Mouse (Mus musculus) liver, embryonic 16.5 days (tissue): ENCODE results near the gene Cdh23. TPM values are rescaled to one million over a fixed set of nuclear protein-coding genes. Genes with fewer than 3 reads are reported as not detected.
A peak's percentile ranks its signal among the peaks of the same experiment; 100 is the strongest.
"Not testable (repeated sequence)": the region's sequence is repeated elsewhere in the genome, so short reads cannot be mapped to it uniquely, and the experiment has no call there.

ENCODE experiments used
- ATAC-seq: fragments of 200-750 bp; cut with Nextera tagmentation; 2 replicates; pipeline ENCODE4 v1.8.0; 2017; ENCODE audit warnings: low read depth, mild to moderate bottlenecking, moderate number of reproducible peaks, moderate library complexity
- H3K27ac ChIP-seq: fragments of 300-500 bp; sonication (generic); 2 replicates; pipeline ENCODE4 v1.5.1; 2014; ENCODE audit warnings: mild to moderate bottlenecking, low read length
- H3K27me3 ChIP-seq: fragments of 300-500 bp; sonication (generic); 2 replicates; pipeline ENCODE4 v1.6.1; 2014; ENCODE audit warnings: low read depth, low read length, mixed read lengths; ENCODE audit not compliant: control insufficient read depth, insufficient read depth
- H3K36me3 ChIP-seq: fragments of 300-500 bp; sonication (generic); 2 replicates; pipeline ENCODE4 v1.6.1; 2014; ENCODE audit warnings: mild to moderate bottlenecking; ENCODE audit not compliant: control insufficient read depth, insufficient read depth
- H3K4me1 ChIP-seq: fragments of 300-500 bp; sonication (generic); 2 replicates; pipeline ENCODE4 v1.6.1; 2014; ENCODE audit warnings: low read depth, low read length, mixed read lengths; ENCODE audit not compliant: control insufficient read depth
- H3K4me2 ChIP-seq: fragments of 300-500 bp; sonication (generic); 2 replicates; pipeline ENCODE4 v1.6.1; 2014; ENCODE audit warnings: low read depth, low read length, mixed read lengths
- H3K4me3 ChIP-seq: fragments of 300-500 bp; sonication (generic); 2 replicates; pipeline ENCODE4 v1.5.1; 2014; ENCODE audit warnings: low read depth, mild to moderate bottlenecking, low read length
- H3K9ac ChIP-seq: fragments of 300-500 bp; sonication (generic); 2 replicates; pipeline ENCODE4 v1.6.1; 2014; ENCODE audit warnings: low read depth, low read length
- H3K9me3 ChIP-seq: fragments of 300-500 bp; sonication (generic); replicated peaks from 2 replicates; pipeline ENCODE4 v1.6.1; 2016; ENCODE audit warnings: low read length; ENCODE audit not compliant: control insufficient read depth
- WGBS: fragments of 180-500 bp; shearing (Covaris S2); extraction: QIAGEN DNeasy Blood & Tissue Kit; methylation state at CpG from one replicate; pipeline ENCODE4 v1.1.7; 2014; ENCODE audit not compliant: insufficient replicate concordance; 5-methylcytosine and 5-hydroxymethylcytosine counted together
- polyA plus RNA-seq: library from polyadenylated mRNA; unstranded; fragments of >200 nt; fragmentation: Nextera tagmentation; extraction: Ambion mirVana; gene quantifications from 2 replicates; pipeline ENCODE4 v1.2.1, GENCODE M21; 2015

Gene Cdh23
- 0.27 and 0.65 TPM in 2 replicates for polyA plus RNA-seq

DNA sequence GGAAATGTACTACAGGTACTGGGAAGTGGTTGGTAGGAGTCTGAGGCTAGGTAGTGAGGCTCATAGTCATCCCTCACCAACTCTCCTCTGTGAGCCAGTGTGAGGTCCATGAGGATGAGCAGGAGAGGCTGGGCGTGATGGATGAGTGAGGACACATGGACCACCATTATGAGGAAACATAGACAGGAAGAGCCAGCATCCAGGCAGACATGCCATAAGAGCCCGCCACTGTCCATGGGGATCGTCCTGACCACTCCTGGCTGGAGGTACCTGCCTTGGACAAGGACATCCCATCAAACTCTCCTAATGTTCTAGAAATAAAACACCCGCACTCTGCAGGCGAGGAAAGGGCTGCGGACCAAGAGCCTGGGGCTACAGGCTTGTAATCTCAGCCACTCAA lies at the start of gene Cdh23:
Cdh23 (minus strand) TSS at position 101 of the 400 bp plus-strand sequence.
- Histone ChIP-seq H3K4me2 (no peak within 1 kb of the TSS), H3K4me1 (no peaks in the 10 kb centered on the region), H3K36me3 (no peaks in the 10 kb centered on the region), H3K27ac (no peak within 1 kb of the TSS), H3K4me3 (no peak within 1 kb of the TSS), H3K9ac (no peak within 1 kb of the TSS), H3K9me3 (no peaks in the 10 kb centered on the region), H3K27me3 (no peaks in the 10 kb centered on the region)
- WGBS = 76% methylated on average over 6 of the region's 6 CpGs
- no peak for ATAC-seq

DNA sequence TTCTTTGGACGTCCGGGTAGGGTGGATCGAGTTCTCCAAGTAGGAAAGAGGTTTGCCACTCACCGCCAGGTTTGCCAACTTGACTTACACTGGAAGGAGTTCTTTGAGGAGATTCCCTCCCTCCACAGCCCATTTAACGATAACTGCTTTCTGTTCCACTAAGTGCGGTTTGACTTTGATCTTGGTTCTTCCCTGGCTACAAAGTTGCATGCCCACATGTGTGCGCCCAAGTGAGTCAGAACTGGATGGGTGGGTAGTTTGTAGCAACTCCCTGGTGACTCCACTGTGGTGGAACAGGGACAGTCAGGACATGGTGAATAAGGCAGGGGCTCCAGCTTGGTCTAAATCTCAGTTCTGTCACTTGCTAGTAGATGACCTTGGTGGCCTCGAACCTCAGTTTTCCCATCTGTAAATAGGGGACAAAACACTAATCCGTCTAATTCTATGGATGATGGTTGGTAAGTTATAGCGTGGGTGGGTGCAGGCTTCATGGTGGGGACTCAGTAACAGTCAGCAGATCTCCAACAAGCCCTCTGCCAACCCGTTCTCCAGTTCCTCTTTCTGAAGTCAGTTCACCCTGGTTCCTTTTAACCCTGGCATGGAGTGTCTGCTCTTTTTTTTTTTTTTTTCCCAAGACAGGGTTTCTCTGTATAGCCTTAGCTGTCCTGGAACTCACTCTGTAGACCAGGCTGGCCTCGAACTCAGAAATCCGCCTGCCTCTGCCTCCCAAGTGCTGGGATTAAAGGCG lies 48.4 kb upstream of the Cdh23 start:
- no peak for ATAC-seq
- no peaks in the 10 kb centered on the region for H3K27me3 ChIP-seq
- 66% methylated on average over 14 of the region's 14 CpGs for WGBS
- H3K9me3 ChIP-seq = no peaks in the 10 kb centered on the region
- no peaks in the 10 kb centered on the region; the same call in none of the 2 replicates for H3K4me1 ChIP-seq
- H3K27ac ChIP-seq = no peak overlapping the region
- no peak overlapping the region for H3K4me3 ChIP-seq
- H3K36me3 ChIP-seq = no peaks in the 10 kb centered on the region
- no peak overlapping the region for H3K9ac ChIP-seq
- H3K4me2 ChIP-seq = no peak overlapping the region

DNA sequence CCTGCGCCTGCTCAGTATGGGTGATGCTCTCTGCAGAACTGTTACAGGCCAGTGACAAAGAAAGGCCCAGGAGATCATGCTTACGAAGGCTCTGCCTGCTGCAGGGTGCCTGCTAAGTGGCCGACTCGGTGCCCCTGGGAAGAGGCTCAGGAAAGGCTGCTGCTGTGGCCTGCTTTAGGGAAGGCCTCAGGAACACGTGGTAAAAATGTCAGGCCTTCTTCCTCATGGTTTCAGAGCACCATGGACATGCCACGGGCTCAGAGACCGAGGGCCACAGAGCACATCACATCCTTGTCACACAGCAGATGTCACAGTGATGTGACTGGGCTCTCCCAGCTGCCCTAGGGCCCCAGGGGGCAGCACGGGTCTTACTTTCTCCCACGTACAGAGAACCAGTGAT lies 47.4 kb upstream of the Cdh23 start:
- no peak overlapping the region for H3K9ac ChIP-seq
- no peak overlapping the region for H3K4me2 ChIP-seq
- 60% methylated on average over 9 of the region's 9 CpGs for WGBS
- no peak for ATAC-seq
- no peaks in the 10 kb centered on the region; the same call in none of the 2 replicates for H3K4me1 ChIP-seq
- H3K36me3 ChIP-seq = no peaks in the 10 kb centered on the region
- no peaks in the 10 kb centered on the region for H3K27me3 ChIP-seq
- H3K9me3 ChIP-seq = no peaks in the 10 kb centered on the region
- no peak overlapping the region for H3K4me3 ChIP-seq
- no peak overlapping the region for H3K27ac ChIP-seq

DNA sequence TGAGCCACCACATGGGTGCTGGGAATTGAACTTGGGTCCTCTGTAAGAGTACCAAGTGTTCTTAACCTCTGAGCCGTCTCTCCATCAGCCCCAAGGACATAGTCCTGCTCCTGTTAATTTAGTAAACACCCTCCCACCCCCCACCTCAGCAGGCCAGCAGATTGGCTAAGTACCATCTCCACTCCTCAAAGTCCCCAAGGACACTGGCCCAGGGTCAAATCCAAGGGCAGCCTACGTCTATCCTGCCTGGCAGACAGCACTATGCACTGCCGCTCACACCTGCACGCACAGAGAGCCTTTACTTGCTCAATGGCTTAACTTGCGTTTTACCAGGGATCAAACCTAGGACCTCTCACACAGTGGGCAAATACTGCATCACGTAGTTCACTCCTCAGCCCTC lies 46.7 kb upstream of the Cdh23 start:
- no peak overlapping the region for H3K4me2 ChIP-seq
- H3K9ac ChIP-seq = no peak overlapping the region
- no peaks in the 10 kb centered on the region for H3K9me3 ChIP-seq
- no peak overlapping the region for H3K27ac ChIP-seq
- WGBS = 68% methylated on average over 6 of the region's 6 CpGs
- H3K27me3 ChIP-seq = no peaks in the 10 kb centered on the region
- H3K4me1 ChIP-seq = no peaks in the 10 kb centered on the region; the same call in none of the 2 replicates
- no peak overlapping the region for H3K4me3 ChIP-seq
- no peak for ATAC-seq
- H3K36me3 ChIP-seq = no peaks in the 10 kb centered on the region

DNA sequence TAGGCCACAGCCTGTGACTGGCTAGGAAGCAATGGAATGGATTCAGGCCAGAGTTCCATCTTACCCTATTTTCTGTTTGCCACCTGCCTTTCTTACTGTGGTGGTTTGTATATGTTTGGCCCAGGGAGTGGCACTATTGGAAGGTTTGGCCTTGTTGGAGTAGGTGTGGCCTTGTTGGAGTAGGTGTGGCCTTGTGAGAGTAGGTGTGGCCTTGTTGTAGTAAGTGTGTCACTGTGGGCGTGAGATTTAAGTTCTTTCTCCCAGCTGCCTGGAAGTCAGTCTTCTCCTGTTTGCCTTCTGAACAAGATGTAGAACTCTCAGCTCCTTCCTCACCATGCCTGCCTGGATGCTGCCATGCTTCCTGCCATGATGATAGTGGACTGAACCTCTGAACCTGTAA lies 46.0 kb upstream of the Cdh23 start:
- not testable (repeated sequence) for H3K9ac ChIP-seq, H3K4me1 ChIP-seq, H3K4me3 ChIP-seq, H3K27ac ChIP-seq, H3K27me3 ChIP-seq, H3K36me3 ChIP-seq, H3K9me3 ChIP-seq, ATAC-seq, H3K4me2 ChIP-seq
- 76% methylated on average over 1 of the region's 1 CpGs for WGBS

DNA sequence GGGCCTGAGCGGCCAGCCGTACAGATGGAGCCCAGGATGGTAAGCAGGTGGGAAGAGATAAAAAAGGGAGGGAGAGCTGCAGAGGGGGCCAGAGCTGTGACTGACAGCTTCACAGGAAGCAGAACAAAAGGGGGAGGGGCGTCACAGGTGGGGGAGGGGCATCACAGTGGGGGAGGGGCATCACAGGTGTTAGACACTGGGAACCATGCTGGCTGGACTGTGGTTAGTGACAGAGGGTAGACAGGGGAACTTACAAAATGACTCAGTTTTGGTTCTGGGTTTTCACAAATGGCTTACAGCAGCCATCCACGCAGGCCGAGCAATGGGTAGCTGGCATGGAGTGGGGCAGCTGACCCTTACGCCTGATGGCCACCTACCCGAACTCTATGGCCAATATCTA lies 45.1 kb upstream of the Cdh23 start:
- no peak overlapping the region for H3K4me2 ChIP-seq
- H3K27ac ChIP-seq = no peak overlapping the region
- no peak overlapping the region for H3K4me3 ChIP-seq
- no peaks in the 10 kb centered on the region for H3K9me3 ChIP-seq
- H3K4me1 ChIP-seq = no peaks in the 10 kb centered on the region; the same call in none of the 2 replicates
- ATAC-seq = no peak
- H3K9ac ChIP-seq = no peak overlapping the region
- H3K36me3 ChIP-seq = no peaks in the 10 kb centered on the region
- H3K27me3 ChIP-seq = no peaks in the 10 kb centered on the region
- 57% methylated on average over 7 of the region's 7 CpGs for WGBS

DNA sequence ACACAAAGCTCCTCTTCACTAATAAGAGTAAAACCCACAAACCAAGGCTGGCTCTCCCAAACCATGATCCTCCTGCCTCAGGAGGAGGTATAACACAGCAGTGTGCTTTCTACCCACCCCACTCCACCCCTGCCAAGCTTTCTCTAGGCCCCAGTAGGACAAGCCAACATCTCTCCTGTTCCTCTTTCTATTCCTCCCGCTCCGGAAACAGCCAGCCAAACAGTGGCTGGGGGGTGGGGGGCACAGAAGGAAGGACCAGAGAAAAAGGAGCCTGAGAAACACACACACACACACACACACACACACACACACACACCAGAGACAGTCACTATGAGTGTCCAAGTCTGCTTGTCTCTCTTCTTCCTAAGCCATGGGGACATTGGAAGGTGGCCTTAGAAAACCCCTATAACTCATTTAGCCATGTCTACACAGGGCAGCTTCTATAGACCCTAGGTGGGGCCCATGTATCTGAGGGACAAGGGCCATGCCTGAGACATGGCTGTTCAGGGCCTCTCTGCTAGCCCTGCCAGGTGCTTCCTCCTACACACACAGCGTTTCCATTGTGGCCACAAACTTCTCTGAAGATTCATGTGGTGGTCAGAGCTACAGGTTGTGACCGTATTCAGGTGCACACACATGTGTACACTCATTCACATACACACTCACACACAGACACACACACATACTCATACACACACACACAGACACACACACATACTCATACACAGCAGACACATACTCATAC lies 43.5 kb upstream of the Cdh23 start:
- H3K27ac ChIP-seq = peak overlapping the region; percentile 29
- H3K4me1 ChIP-seq = no peaks in the 10 kb centered on the region; the same call in none of the 2 replicates
- no peak overlapping the region for H3K4me2 ChIP-seq
- no peaks in the 10 kb centered on the region for H3K9me3 ChIP-seq
- 35% methylated on average over 4 of the region's 4 CpGs for WGBS
- ATAC-seq = no peak
- no peak overlapping the region for H3K4me3 ChIP-seq
- no peaks in the 10 kb centered on the region for H3K27me3 ChIP-seq
- H3K9ac ChIP-seq = no peak overlapping the region
- no peaks in the 10 kb centered on the region for H3K36me3 ChIP-seq

DNA sequence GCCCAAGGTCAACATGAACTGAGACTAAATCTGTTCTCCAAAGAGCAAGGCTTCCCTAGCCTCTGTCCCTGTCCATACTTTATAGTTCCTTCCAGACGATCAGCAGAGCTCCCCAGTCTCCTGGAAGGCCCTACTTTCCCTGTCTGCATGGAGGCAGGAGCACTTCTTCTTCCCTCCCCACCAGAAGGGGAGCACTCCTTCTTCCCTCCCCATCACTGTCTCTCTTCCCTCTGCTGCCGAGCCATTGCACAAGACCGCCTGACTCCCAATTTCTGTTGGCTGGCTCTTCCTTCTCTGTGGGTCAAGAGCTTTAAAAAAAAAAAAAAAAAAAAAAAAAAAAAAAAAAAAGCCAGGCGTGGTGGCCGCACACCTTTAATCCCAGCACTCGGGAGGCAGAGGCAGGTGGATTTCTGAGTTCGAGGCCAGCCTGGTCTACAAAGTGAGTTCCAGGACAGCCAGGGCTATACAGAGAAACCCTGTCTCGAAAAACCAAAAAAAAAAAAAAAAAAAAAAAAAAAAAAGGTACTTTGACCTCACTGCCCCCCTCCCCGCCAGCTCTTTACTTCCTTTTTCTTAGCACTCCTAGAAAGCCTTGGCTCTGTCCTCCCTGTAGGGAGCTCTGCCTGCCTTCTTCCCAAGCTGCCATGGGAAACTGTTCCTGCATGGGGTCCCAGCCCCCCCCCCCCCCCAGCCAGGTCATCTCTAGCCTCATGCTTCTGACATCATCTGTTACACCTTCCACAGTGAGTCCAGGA lies 41.8 kb upstream of the Cdh23 start:
- H3K4me2 ChIP-seq = no peak overlapping the region
- H3K27ac ChIP-seq = no peak overlapping the region
- no peak overlapping the region for H3K9ac ChIP-seq
- no peak overlapping the region for H3K4me3 ChIP-seq
- H3K36me3 ChIP-seq = no peaks in the 10 kb centered on the region
- WGBS = 38% methylated on average over 8 of the region's 9 CpGs
- no peak for ATAC-seq
- no peaks in the 10 kb centered on the region for H3K9me3 ChIP-seq
- no peaks in the 10 kb centered on the region for H3K27me3 ChIP-seq
- H3K4me1 ChIP-seq = no peaks in the 10 kb centered on the region; the same call in none of the 2 replicates
